Mouse (Mus musculus) spleen, embryonic (tissue): Measurements from ENCODE around the gene Ddrgk1.

Source experiments
- CTCF ChIA-PET: fragments of 350-600 bp; sonication (Branson Sonifier 250); formaldehyde crosslinking; loops from one replicate; lab custom pipeline; 2022; lab: Charles Lee

Ddrgk1 gene

DNA sequence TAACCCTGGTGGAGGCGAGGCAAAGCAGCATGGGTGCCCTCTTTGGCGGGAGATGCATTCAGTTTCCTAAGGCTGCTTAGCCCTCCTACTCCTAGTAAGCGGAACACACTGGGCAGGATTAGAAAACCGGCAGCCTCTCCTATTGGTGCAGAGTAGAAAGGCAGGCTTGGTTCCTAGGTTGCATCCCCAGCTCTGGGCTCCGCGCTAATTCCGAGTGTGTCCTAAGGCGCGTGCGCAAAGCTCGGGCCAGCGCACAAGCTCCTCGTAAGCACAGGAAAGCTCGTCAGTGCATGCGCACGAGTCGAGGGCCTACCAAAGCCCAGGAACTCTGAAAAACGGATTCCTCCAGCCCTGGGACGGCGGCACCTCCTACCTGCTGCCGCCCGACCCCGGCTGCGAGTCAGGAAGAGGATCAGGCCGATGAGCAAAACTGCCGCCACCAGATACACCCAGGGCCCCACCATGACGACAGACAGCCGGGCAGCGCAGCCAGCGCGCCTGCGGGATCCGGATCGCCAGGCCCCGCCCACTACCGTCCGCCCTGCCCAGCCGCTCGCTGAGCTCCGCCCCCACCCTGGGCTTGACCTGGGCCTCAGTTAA is at the start of gene Ddrgk1:
Gene Ddrgk1 (minus strand): TSS at position 558 of the 600 bp plus-strand sequence.
- CTCF ChIA-PET, result no interaction called here

GRCm38 (mm10) chr2:130707057-130707456 is 42.6 kb upstream of the Ddrgk1 start:
- CTCF ChIA-PET, result no interaction called here

- CTCF ChIA-PET, result no interaction called here
These were observed 42.1 kb upstream of the Ddrgk1 start for GRCm38 (mm10) chr2:130706602-130707001.

DNA sequence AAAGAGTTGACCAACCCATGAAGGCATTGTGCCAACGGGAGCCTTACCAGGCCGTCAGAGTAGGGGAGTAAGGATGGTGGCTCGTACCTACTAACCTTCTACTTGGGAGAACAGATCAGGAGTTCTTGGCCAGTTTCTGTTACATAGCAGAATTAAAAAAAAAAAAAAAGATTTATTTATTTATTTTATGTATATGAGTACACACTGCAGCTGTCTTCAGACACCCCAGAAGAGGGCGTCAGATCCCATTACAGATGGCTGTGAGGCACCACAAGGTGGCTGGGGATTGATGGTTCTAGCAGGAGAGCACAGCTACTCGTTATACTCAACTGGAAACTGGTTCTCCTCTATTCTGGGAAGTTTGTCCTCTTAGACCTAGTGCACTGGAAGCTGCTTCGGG is 40.7 kb upstream of the Ddrgk1 start:
- CTCF ChIA-PET, result no interaction called here

GRCm38 (mm10) chr2:130704040-130705001 is 39.9 kb upstream of the Ddrgk1 start:
- CTCF ChIA-PET, result no interaction called here

DNA sequence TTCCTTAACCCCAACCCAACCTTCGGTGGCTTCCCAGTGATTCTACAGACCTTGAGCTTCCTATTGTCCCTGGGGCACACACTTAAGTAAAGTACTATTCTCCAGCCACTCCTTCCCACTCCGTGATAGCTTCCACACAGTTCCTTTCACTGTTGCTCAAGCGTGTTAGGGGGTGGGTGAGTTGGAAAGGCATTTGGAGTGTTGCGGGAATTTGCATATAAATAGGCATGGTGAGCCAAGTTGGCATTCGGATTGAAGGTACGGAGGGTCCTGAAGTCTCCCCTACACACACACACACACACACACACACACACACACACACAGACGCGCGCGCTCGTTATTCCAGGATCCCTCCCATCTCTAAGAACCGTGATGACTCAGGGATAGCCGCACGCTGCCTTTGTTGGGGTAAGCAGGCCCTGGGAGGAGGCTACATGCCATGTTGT is 33.4 kb upstream of the Ddrgk1 start:
- CTCF ChIA-PET, result no interaction called here

DNA sequence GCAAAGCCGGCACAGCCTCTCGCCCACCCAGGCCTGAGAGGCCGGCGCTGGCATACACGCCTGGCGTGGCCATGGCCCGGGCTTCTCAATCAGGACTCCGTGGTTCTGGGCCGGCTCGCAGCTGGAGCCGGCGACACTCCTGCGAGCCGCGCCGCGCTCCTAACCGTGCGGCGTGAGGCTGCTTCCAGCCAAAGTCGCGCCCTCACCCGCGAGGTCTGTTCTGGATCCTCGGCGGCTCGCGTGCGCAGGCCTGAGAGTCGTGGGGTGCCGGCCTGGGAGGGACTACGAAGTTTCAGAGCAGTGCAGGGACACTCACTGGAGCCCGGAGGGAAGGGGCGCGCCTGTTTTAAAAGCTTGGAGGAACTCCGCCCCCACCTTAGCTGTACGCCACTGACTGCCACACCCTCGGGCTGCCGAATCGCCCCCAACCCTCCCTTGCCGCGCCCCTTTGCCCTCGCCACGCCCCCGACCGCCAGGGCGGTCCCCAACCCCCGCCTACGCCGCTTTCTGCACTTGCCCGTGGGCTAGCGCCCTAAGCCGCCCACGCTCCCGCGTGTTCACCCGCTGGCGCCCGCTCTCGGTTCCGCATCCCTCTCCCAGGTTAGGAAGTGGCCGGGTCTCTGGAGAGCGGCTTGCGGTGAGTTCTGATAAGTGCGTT is 32.8 kb upstream of the Ddrgk1 start, which contains the start of gene Slc4a11:
Gene Slc4a11 (minus strand): TSS at position 367 of the 658 bp plus-strand sequence.
- CTCF ChIA-PET, result interaction anchor here (0.5 kb wide), 1 partner anchor 420 kb away, joined by 3 read pairs; no protein-coding TSS in a partner anchor

DNA sequence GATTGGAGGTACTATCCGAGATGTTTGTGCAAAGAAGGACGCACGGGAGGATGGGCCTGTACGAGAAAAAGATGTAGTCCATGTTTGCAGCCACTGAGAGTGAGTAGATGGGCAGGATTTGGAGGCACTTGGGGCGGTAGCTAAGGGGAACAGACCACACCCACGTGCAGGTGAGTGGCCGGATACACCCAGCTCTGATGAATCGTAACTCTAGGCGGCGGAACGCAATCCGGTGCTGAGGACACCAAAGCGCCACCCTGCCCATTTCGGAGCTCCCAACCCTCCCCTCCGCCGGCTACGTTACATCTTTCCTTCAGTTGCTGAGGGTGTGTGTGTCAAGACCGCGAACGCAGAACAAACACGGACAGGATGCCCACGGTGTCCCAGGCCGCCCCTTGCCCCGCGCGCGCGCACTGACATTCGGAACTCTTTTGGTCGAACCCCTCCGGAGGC is 32.3 kb upstream of the Ddrgk1 start:
- CTCF ChIA-PET, result interaction anchor here (0.5 kb wide), 1 partner anchor 419 kb away, joined by 3 read pairs; no protein-coding TSS in a partner anchor

DNA sequence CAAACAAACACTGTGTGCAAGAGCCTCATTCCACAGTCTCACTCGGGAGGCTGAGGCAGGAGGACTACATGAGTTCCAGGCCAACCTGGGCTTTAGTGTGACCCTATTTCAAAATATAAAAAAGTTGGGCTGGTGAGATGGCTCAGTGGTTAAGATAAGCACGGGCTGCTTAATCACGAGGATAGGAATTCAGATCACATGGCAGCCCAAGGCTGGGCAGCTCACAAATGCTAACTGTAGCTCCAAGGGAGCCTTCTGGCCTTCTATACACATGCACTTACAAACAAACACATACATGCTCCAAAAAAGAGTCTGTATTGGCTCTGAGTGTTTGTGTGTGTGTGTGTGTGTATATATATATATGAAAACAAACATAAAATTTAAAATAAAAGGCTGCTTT is 29.1 kb upstream of the Ddrgk1 start:
- CTCF ChIA-PET, result interaction anchor here (0.6 kb wide), 1 partner anchor 578 kb away, joined by 3 read pairs; no protein-coding TSS in a partner anchor

- CTCF ChIA-PET, result no interaction called here
These were observed 24.6 kb upstream of the Ddrgk1 start for GRCm38 (mm10) chr2:130689011-130689410.

DNA sequence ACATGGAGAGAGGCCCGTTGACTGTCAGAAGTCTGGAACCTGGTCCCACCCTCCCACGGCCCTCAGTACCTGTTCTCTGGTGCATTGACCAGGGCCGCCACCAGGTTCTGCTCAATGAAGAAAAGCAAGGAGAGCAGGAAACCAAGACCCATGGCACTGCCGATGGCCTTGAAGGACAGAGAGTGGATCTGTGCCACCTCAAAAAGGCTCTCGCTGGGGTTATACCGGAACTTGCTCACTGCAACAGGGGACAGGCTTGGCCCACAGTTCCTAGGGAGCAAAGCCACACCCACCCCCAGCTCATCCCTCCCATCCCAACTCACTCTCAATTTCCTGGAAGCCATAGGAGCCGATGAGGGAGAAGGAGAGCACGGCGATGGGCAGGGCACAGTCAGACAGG is 21.0 kb upstream of the Ddrgk1 start:
- CTCF ChIA-PET, result no interaction called here

DNA sequence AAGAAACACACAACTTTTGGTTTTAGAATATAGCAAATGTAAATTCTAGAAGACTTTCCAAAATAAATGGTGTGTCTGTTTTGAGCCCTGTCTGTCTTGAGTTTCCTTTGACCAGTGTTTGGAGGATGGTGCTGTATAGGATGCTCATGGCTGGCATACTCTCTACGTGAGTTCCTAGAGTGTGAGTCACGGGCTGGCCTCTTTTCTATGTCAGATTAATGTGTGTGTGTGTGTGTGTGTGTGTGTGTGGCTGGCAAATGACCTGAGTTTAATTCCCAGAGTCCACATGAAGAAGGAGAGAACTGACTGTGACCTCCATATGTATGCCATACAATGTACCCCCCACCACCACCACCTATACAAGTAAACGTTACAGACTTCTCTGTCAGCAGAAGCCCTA is 17.1 kb upstream of the Ddrgk1 start:
- CTCF ChIA-PET, result no interaction called here

DNA sequence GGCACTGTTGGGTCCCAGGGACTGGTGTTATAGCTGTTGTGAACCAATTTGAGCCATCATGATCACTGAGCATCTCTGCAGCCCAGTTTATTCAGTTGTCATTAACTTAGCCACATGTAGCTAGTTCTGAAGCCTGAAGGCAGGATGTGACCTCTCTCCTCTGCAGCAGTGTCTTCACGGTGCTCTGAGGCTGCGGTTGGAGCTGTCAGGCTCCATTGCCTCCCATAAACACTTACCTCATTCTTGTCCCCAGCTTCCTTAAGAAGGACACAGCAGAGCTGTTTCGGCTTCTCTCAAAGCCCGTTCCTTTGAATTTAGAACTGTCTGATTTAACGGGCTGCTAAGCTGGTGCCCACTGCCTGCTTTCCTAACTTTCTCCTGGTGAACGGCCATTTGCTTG is 15.4 kb upstream of the Ddrgk1 start:
- CTCF ChIA-PET, result no interaction called here

DNA sequence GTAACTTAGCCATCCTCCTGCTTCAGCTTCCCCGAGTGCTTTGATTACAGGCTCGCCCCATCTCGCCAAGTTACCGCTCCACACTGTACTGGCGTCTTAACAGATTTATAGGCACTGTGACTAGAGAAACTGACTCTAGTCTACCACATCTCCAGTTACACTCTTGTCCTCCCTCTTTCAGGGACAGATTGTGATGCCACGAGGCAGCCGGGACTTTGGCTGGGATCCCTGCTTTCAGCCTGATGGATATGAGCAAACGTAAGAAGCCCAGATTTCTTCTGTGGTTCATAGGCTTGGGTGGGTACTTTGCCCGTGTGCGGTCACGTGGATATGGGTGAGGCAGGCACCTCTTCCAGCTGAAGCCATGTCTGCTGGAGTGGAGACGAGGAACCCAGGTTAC is 14.7 kb upstream of the Ddrgk1 start:
- CTCF ChIA-PET, result no interaction called here

DNA sequence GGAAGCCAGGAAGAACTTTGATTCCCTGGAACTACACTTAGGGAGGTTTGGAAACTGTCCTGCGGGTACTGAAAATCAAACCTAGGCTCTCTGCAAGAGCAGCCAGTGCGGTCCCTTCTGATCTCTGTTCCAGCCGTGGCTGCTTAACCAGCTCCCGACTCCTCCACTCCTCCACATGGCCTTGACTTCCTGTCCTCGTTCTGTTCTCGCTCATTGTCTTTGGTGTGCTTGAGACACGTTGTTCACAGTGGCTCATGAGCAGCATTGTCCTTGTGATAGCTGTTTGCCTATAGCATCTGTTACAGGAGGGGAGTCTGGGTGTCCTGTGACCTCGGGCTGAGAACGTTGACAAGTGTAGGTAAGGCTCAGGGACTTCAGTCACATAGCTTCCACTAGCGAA is 12.8 kb upstream of the Ddrgk1 start:
- CTCF ChIA-PET, result no interaction called here

DNA sequence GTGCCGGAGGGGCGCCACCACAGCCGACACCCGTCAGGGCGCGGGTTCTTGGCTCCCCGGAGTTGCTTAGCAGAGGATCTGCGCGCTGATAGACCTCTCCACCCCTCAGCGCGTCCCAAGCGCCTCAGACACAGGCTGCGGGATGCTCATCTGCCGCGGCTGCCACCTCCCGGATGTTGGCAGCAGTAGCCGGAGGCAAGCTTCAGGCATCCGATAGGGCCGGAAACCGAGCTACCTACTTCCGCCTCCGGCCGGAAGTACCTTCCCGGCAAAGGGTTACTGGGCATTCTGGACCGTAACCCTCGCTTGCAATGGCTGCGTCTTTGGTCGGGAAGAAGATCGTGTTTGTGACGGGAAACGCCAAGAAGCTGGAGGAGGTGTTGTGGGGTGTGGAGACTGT is 3.1 kb upstream of the Ddrgk1 start, which contains the start of gene Itpa:
Gene Itpa (plus strand): TSS at position 52 of the 400 bp plus-strand sequence.
- CTCF ChIA-PET, result interaction anchor here (0.7 kb wide), 1 partner anchor 1612 kb away, joined by 3 read pairs; no protein-coding TSS in a partner anchor

DNA sequence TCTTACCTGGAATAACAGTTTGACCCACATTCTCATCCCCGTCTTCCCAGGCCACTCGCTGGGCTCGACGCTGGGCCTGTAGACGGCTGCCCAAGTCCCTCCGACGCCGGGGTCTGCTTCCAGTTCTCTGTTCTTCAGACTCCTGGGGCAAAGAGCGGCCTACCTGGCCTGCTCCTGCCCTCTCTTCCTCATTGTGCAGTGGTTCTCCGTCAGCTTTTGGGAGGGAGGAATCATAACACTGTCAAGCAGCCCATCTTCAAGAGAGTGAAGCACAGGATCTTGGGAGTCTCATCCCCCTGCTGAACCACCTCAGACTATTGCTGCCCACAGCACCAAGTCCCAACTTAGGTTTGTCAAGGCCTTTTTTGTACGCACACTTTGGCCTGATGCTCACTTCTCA is 1.1 kb downstream of the Ddrgk1 start:
- CTCF ChIA-PET, result no interaction called here

DNA sequence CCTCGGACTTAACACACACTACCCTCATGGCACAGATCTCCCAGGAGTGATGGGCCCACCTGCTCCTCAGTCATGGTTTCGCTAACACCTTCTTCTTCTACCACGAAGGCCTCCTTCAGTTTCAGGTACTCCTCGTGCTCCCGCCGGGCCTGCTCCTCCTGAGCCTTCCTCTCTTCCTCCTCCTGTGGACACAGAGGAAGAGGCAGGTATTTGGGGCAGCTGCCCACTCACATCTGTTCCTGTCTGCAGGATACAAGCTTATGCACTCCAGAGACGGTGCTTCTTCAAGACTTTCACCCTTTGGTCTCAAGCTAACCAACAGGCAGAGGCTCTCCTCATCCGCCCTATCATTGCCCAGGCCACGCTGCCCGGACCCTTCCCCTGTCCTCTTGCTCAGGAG is 5.9 kb downstream of the Ddrgk1 start:
- CTCF ChIA-PET, result no interaction called here

DNA sequence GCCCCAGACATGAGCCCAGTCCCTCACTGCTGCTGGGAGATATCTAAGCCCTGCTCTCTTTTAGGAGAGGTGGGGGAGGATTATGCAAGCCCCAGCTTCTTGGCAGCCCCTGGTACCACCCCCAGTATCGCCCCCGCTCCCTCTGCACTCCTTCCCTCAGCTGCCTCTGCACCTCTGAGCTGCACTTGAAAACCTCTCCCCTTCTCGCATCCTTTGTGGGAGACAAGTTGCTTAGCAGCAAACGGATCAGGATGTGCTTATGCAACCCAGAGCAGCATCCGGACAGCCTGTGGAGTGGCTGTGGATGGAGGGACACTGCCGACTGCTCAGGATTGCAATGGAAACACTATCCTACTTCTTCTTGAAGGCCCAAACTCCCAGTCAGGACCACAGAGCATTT is 6.9 kb downstream of the Ddrgk1 start:
- CTCF ChIA-PET, result no interaction called here

DNA sequence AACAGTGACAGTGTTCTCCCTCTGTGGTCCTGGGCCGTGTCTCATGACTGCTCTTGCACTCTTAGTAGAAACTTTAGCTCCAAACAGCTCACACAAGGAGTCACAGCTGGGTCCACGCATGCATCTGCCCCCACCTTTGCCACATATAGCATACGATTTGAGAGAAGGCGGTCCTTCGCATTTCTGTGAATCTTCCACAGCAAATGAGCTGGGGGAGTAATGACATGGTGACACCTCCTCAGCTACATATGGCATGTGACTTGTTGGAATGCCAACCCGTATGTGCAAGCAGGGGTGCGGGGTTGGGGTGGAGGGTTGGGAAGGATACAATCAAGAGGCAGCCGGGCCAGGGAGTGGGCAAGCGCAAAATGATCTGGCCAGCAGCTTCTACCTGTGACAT is 7.9 kb downstream of the Ddrgk1 start:
- CTCF ChIA-PET, result interaction anchor here (0.6 kb wide), 1 partner anchor 12 kb away, joined by 11 read pairs; no protein-coding TSS in a partner anchor

DNA sequence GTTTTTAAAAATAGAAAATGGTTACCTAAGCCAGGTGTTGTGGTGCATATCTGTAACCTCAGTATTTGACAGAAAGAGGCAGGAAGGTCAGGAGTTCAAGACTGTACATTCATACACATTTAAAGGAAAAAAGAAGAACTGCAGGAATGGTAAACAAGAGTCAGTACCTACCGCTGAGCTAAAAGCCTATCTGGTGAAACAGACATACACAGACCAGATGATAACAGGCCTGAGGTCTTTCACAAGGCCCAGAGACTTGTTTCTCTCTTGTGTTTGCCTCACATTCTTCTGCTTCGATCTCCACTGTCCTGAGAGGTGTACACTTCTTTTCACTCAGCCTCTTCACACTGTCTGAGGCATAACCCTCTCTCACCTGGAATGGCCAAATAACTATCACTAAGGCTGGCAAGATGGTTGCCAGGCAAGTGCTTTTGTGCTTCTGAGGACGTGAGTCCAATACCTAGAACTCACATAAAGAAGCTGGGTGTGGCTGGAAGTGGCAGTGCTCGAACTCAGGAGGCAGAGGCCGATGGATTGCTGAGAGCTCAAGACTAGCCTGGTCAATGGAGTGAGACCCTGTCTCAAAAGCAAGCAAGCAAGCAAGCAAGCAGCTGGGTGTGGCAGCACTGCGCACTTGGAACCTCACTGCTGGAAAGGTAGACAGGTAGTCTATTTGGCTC is 8.7 kb downstream of the Ddrgk1 start:
- CTCF ChIA-PET, result no interaction called here
